Mouse (Mus musculus) telencephalon, adult 2 months (tissue): ENCODE measurements around the gene Egflam.

ENCODE experiments used
- DNase-seq: peaks from one replicate; pipeline ENCODE4 v3.0.0-alpha.2; 2011; ENCODE audit warnings: low read depth, low spot score

Gene Egflam

DNA sequence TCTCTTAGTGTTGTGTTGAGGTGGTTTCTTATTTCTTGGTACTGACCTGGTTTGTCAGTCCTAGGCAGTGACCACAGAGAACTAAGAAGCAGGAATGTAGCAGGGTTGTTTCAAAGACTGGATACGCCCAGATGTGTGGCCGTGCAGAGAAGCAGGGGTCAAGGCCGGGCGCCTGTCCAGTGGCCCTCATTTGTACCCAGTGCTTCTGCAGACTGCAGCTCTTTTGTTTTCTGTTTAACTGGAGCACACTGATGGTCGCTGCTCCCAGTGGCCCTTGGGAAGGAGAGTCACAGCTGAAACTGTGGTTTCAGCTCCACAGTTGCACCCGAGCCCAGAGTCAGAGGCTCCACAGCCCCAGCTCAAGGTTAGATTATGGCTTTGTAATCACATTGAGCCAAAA lies 217.6 kb downstream of the Egflam start:
- DNase-seq, result no peak

DNA sequence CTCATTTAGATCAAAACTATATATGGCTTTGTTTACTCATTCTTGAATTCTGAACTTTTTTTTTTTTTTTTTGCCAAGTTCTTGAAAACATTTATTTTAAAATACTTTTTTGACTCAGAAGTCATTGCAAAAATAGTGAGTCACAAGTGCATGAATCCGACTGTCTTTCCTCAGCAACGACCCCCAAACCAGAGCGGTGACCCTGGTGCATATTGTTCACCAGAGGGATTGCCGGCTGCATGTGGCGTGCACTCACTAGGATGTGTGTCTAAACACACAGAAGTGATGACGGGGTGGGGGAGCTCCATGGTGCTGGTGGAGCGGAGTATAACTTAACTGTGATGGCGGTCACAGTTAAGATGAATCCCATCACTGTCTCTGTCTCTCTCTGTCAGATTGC lies 224.4 kb downstream of the Egflam start:
- DNase-seq, result no peak

DNA sequence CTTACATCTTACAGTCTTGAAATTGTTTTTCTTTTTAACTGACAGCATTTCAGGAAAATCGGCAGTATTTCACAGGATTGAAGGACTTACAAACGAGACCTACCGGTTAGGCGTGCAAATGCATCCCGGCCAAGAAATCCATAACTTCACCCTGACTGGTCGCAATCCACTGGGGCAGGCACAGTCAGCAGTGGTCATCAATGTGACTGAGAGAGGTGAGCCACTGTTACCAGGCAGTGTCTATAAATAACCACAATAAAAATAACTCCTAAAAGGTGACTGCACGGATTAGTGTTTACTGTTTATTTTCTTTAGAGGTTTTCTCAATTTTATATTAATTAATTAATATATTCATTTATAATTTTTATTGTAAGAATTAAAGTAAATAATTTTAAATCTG lies 224.8 kb downstream of the Egflam start:
- DNase-seq, result no peak

GRCm38 (mm10) chr15:7172875-7173274 lies 225.3 kb downstream of the Egflam start:
- no peak for DNase-seq

DNA sequence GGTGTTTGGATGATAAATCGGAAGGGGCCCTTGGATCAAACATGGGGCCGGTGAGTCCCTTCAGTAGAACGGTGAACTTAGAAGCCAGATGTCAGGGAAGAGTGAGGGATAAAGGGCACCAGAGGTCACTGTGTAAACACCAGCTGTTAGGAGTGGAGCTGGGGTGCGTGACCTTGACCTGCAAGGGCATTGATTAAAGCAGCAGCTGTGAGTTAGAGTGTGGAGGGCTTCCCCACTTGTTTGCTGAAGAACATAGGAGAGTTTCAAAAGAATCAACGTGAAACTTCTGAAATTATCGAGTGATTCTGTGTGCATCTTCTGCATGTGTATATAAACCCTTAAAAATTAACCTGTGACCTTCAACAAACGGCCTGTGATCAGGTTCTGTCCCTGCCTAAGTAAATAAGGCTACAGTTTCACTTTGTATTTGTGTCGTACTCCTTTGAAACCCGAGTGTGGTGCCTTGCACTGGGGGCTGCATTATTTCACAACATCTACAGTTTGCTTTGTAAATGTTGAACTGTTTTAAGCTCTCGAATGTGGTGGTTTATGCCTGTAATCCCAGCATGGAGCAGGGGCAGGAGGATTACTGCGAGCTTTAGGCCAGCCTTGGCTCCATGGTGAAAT lies 230.2 kb downstream of the Egflam start:
- no peak for DNase-seq

- DNase-seq, result no peak
Measured at GRCm38 (mm10) chr15:7167238-7167905, 230.8 kb downstream of the Egflam start.

- no peak for DNase-seq
Measured at GRCm38 (mm10) chr15:7166735-7167134, 231.5 kb downstream of the Egflam start.

DNA sequence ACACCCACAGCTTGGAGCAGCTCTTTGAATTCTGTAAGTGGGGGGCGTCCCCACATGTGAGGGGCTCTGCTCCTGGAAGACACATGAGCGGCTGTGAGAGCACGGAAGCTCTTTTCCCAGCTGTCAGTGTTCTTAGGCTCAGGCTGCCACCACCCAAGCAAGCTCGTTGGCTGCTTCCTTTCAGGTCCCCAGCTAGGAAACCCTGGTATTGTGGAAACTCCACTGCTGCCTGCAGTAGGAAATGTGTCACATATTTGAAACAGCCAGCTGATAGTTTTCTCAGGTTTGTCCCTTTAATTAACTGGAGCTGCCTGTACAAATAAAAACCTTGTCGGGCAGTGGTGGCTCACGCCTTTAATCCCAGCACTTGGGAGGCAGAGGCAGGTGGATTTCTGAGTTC lies 234.3 kb downstream of the Egflam start:
- no peak for DNase-seq

DNA sequence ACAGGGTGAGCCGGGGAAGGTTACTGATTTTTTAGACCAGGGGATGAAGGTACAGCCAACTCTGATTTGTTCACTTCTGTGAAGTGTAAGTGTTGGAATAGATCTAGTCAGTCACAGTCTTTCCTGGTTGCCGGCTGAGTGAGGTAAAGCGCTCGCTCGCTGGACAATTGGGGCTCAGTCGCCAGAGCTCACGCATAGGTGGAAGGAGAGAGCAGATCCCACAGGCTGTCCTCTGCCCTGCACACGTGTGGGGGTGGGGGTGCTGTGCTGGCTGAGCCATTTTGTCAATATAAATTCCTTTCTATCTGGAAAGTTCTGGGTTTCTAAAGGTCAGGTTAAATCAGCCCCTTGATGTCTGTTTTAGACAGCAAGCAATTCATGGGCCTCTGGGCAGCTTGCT lies 237.9 kb downstream of the Egflam start:
- DNase-seq, result no peak

DNA sequence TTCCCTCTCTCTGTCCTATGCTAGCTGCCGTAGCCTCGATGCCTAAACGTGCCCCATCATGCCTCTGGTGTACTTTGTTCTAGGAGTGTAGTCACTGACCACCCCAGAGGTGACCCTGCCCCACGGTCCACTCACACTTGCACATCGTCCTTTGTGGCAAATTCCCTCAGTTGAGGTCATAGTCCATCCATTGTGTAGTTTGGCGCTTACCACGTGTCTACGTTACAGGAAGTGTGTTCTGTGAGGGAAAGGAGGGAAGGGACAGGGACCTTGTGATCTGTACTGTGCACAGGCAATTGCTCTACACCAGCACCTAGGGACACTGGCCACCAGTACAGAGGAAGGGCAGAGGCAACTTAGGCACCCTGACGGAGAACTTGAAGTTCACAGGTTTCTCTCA lies 238.3 kb downstream of the Egflam start:
- DNase-seq, result no peak

DNA sequence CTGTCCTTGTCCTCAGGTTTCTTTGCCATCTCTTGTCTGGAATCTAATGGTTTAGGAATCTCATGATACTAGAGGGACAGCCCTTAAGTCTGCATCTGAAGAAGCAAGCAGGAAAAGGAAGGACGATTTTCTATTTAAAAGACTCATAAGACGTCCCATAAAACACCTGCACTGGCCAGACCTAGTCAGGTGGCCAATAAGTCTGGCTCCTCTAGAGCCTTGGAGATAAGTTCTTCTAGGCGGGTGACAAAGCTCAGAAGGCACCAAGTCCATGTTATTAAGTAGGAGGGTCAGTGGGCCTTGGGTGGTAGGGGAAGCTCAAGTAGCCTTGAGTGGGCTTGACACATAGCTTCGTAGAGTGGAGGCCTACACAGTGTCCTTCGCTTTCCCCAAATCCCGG lies 240.5 kb downstream of the Egflam start:
- no peak for DNase-seq
